Mouse (Mus musculus) mouse trophoblast stem cell (cell line): ENCODE results near the gene Sapcd1.
"Not testable (repeated sequence)": the region's sequence is repeated elsewhere in the genome, so short reads cannot be mapped to it uniquely, and the experiment has no call there.

Experiments
- in situ Hi-C, 2 experiments: fragments of 300-500 bp; cut with MseI, MboI; formaldehyde crosslinking; loops; 2 replicates in 1 of 2; 3 replicates in 1 of 2; pipeline ENCODE4 v1.15.1; 2025

Sapcd1 gene

GRCm38 (mm10) chr17:35012430-35012829 lies 15.4 kb downstream of the Sapcd1 start:
- in situ Hi-C loops = loop anchor here in 1 of 2 experiments (25.0 kb wide), 1 partner anchor 100 kb away; the partner anchor contains the start of genes Csnk2b, Gpank1, Ly6g5b and Ly6g5c

- in situ Hi-C loops = loop anchor here in 1 of 2 experiments (25.0 kb wide), 1 partner anchor 101 kb away; the partner anchor contains the start of genes Csnk2b, Gpank1, Ly6g5b and Ly6g5c
Observed at GRCm38 (mm10) chr17:35011440-35011839, 16.4 kb downstream of the Sapcd1 start.

GRCm38 (mm10) chr17:35009586-35009985 lies 18.2 kb downstream of the Sapcd1 start:
- in situ Hi-C loops = loop anchor here in 1 of 2 experiments (25.0 kb wide), 1 partner anchor 103 kb away; the partner anchor contains the start of genes Csnk2b, Gpank1, Ly6g5b and Ly6g5c

GRCm38 (mm10) chr17:35007387-35007991 lies 20.3 kb downstream of the Sapcd1 start:
- in situ Hi-C loops = loop anchor here in 1 of 2 experiments (25.0 kb wide), 1 partner anchor 105 kb away; the partner anchor contains the start of genes Csnk2b, Gpank1, Ly6g5b and Ly6g5c

- in situ Hi-C loops = loop anchor here in 1 of 2 experiments (25.0 kb wide), 1 partner anchor 106 kb away; the partner anchor contains the start of genes Csnk2b, Gpank1, Ly6g5b and Ly6g5c
Observed at GRCm38 (mm10) chr17:35005902-35006301, 21.9 kb downstream of the Sapcd1 start.

GRCm38 (mm10) chr17:35005158-35005557 lies 22.7 kb downstream of the Sapcd1 start:
- in situ Hi-C loops = loop anchor here in 1 of 2 experiments (25.0 kb wide), 1 partner anchor 107 kb away; the partner anchor contains the start of genes Csnk2b, Gpank1, Ly6g5b and Ly6g5c

- in situ Hi-C loops = loop anchor here in 1 of 2 experiments (25.0 kb wide), 1 partner anchor 108 kb away; the partner anchor contains the start of genes Csnk2b, Gpank1, Ly6g5b and Ly6g5c
Observed at GRCm38 (mm10) chr17:35004075-35004717, 23.6 kb downstream of the Sapcd1 start.

GRCm38 (mm10) chr17:35003022-35003838 lies 24.6 kb downstream of the Sapcd1 start:
- in situ Hi-C loops = loop anchor here in 1 of 2 experiments (25.0 kb wide), 1 partner anchor 109 kb away; the partner anchor contains the start of genes Csnk2b, Gpank1, Ly6g5b and Ly6g5c

- in situ Hi-C loops = loop anchor here in 1 of 2 experiments (25.0 kb wide), 1 partner anchor 110 kb away; the partner anchor contains the start of genes Csnk2b, Gpank1, Ly6g5b and Ly6g5c
Observed at GRCm38 (mm10) chr17:35002153-35002865, 25.5 kb downstream of the Sapcd1 start.

GRCm38 (mm10) chr17:35001452-35002152 lies 26.2 kb downstream of the Sapcd1 start:
- in situ Hi-C loops = loop anchor here in 1 of 2 experiments (25.0 kb wide), 1 partner anchor 111 kb away; the partner anchor contains the start of genes Csnk2b, Gpank1, Ly6g5b and Ly6g5c

- in situ Hi-C loops = loop anchor here in 1 of 2 experiments (25.0 kb wide), 1 partner anchor 111 kb away; the partner anchor contains the start of genes Csnk2b, Gpank1, Ly6g5b and Ly6g5c
Observed at GRCm38 (mm10) chr17:35000717-35001451, 26.9 kb downstream of the Sapcd1 start, which contains the start of gene Vars. Vars (plus strand) TSS chr17:35000987.

GRCm38 (mm10) chr17:34999871-35000716 lies 27.7 kb downstream of the Sapcd1 start:
- in situ Hi-C loops = loop anchor here in 1 of 2 experiments (25.0 kb wide), 1 partner anchor 112 kb away; the partner anchor contains the start of genes Csnk2b, Gpank1, Ly6g5b and Ly6g5c

GRCm38 (mm10) chr17:34998526-34999430 lies 29.0 kb downstream of the Sapcd1 start:
- in situ Hi-C loops = no loop called here

- in situ Hi-C loops = no loop called here
Observed at GRCm38 (mm10) chr17:34997142-34997483, 30.7 kb downstream of the Sapcd1 start.

- in situ Hi-C loops = no loop called here
Observed at GRCm38 (mm10) chr17:34996411-34997141, 31.2 kb downstream of the Sapcd1 start.

GRCm38 (mm10) chr17:34995927-34996326 lies 31.9 kb downstream of the Sapcd1 start:
- in situ Hi-C loops = not testable (repeated sequence)
